Mouse (Mus musculus) embryonic fibroblast, embryonic 13.5 days (primary cell): Measurements from ENCODE around the gene Ppl. TPM values are rescaled to one million over a fixed set of nuclear protein-coding genes. Genes with fewer than 3 reads are reported as not detected.
A peak's percentile ranks its signal among the peaks of the same experiment; 100 is the strongest.

Experiments used
- H3K27ac ChIP-seq: 2 replicates; pipeline ENCODE4 v1.5.1; 2012; ENCODE audit warnings: low read length, control low read depth, inconsistent platforms; ENCODE audit not compliant: insufficient read depth
- H3K4me1 ChIP-seq: 2 replicates; pipeline ENCODE4 v1.6.1; 2011; ENCODE audit warnings: low read length; ENCODE audit not compliant: control insufficient read depth, insufficient read depth
- H3K4me3 ChIP-seq: 2 replicates; pipeline ENCODE4 v1.5.1; 2011; ENCODE audit warnings: mild to moderate bottlenecking, control low read depth, low read length; ENCODE audit not compliant: insufficient read depth
- CTCF ChIP-seq: IDR thresholded peaks from 2 replicates; pipeline ENCODE4 v1.5.1; 2011; ENCODE audit warnings: mild to moderate bottlenecking, control low read depth, low read length, moderate library complexity, borderline replicate concordance; ENCODE audit not compliant: insufficient read depth
- POLR2A ChIP-seq: IDR thresholded peaks from 2 replicates; pipeline ENCODE4 v1.6.1; 2011; ENCODE audit warnings: low read depth, mild to moderate bottlenecking, control low read depth, low read length, moderate library complexity
- polyA plus RNA-seq: library from polyadenylated mRNA; stranded (reverse); fragments of >200 nt; gene quantifications from 2 replicates; pipeline ENCODE4 v1.2.4, GENCODE M21; 2011; ENCODE audit warnings: low read depth; ENCODE audit not compliant: missing spikeins, insufficient read length

Ppl gene
- polyA plus RNA-seq, 1 experiment, result 0.33 TPM

DNA sequence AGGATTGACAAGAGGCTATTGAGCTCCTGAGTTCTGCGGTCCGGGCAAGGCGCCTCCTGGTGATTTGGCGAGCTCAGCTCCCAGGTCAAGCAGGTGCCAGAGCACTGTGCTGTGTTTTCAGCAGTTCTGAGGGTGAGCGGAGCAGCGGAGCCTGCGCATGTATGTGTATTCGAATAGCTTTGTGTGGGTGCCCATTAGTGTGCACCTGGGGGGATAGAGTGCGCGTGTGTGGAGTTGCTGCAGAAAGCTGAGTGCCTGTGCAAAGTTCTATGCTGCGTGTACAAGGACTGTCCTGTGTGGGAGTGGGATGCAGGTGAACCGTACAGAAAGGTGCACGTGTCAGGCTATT lies 14.8 kb upstream of the Ppl start, which contains the start of gene Sec14l5:
Gene Sec14l5 (plus strand): TSS at position 73 of the 349 bp plus-strand sequence.
- TF ChIP-seq POLR2A (no peak), CTCF (no peak)
- Histone ChIP-seq H3K4me3 (peak within 1 kb of the TSS; percentile 37), H3K4me1 (peaks cover 2% of the 10 kb centered on the region; the same call in 1 of the 2 replicates), H3K27ac (no peak within 1 kb of the TSS)

DNA sequence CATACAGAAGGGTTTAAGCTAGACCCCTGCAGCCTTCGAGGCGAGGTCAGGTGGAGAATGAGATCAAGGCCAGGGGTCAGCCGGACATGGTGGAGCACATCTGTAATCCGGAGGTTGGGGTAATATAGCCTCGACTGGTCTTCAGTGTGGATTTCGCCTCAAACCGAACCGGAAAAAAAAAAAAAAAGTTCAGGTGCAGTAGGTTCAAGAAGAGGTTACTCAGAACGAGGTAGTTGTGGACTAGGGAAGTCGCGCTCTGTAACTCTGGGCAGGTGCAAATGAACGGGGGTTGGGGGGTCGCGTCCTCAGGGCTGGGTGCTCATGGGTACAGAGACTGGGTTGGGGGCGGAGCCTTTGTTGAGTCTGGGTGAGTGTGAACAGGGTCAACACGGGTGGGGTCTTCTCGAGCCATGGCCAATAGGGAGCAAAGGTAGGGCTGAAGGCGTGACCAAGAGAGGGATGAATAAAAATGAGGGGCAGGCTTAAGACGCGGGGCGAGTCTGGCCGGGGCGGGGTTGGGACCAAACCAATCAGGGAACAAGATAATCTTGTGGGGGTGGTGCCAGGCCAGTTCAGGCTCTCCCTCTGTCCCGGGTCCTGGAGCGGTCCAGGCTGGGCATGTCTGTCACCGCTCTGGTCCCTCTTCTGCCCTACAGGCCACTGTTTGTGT lies 14.3 kb upstream of the Ppl start:
- Histone ChIP-seq H3K27ac (no peak overlapping the region), H3K4me1 (peaks cover 2% of the 10 kb centered on the region; the same call in 1 of the 2 replicates), H3K4me3 (peak overlapping the region; percentile 37)
- no peak for TF ChIP-seq POLR2A
- TF ChIP-seq CTCF, result no peak

DNA sequence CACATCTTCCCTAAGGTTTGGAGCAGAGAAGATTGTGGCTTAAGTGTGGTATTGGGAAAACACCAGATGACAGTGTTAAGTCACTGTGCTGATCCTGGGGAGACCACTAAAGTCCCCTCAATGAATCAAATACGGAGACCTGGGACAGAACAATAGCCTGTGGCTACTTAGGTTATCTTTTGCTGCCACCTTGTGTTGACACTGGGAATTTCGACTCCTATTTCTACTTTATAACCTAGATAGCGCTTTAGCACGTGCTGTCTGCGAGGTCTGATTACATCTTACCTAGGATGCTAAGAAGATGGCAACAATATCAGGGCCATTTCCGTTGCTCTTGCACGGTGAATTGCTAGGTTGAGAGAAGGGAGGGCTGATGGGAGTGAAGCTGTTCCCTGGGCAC lies 13.3 kb upstream of the Ppl start:
- H3K27ac ChIP-seq, result no peak overlapping the region
- peaks cover 2% of the 10 kb centered on the region; the same call in 1 of the 2 replicates for H3K4me1 ChIP-seq
- no peak overlapping the region for H3K4me3 ChIP-seq
- TF ChIP-seq POLR2A (no peak), CTCF (no peak)

DNA sequence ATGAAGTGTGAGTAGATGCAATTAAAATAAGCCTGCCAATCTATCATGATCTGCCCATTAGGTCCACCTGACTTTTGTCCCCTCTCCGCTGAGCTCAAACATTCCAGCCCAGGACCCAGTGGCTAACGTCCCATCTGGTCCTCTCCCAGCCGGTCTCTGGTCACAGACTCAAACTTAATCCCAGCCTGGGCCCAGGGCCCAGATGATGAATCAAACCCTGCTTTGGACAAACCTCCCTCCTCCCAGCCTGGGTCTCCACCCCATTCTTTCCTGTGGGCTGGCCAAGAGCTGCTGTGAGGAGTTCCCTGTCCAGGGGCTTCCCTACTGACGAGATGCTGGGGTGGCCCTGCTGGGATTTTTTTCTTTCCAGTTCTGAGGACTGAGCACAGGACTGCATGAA lies 7.5 kb upstream of the Ppl start:
- H3K4me3 ChIP-seq, result no peak overlapping the region
- TF ChIP-seq CTCF, result no peak
- TF ChIP-seq POLR2A, result no peak
- no peak overlapping the region for H3K27ac ChIP-seq
- H3K4me1 ChIP-seq, result peaks cover 20% of the 10 kb centered on the region

DNA sequence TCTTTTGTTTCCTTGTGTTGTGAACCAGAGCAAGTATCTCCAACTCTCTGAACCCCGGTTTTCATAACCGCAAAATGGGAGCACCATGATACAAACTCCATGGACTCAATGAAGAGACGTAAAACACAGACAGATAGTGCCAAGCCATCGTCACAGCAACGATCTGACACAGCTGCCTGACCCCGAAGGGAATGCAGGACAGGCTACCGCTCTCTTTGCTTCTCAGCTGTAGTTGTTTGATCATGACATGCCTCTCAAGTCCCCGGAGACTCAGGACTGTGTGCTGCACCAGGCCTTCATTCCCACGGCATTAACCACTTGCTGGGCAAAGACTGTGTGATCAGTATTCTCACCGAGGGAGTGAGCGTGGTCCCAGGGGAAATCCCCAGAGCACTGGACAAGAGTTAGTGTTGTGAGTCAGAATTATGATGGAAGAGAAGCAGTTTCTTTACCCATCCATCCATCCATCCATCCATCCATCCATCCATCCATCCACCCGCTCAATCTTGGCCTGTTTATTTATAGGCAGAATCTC lies 4.9 kb upstream of the Ppl start:
- peaks cover 22% of the 10 kb centered on the region for H3K4me1 ChIP-seq
- no peak overlapping the region for H3K4me3 ChIP-seq
- TF ChIP-seq POLR2A (no peak), CTCF (no peak)
- peak overlapping the region; percentile 63; the same call in 1 of the 2 replicates for H3K27ac ChIP-seq

DNA sequence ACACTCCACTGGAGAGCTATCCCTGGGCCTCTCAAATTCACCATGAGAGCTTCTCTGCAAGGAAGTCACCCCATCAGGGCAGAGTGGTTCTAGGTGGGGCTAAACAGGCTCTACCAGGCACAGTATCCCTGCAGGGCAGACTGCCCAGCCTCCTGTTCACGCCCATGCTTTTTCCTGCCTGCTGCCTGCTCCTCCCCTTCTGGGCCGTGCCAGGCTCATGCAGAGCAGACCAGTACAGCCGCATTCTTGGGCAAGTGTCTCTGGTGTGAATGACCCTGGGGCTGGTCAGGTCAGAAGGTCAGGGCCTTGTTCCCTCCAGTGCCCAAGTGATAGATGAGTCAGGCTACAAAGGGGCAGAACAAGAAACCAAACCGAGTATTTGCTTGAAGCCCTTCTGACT lies 4.3 kb upstream of the Ppl start:
- TF ChIP-seq CTCF, result no peak
- TF ChIP-seq POLR2A, result no peak
- Histone ChIP-seq H3K4me1 (peaks cover 27% of the 10 kb centered on the region), H3K27ac (peak overlapping the region; percentile 63), H3K4me3 (no peak overlapping the region)

DNA sequence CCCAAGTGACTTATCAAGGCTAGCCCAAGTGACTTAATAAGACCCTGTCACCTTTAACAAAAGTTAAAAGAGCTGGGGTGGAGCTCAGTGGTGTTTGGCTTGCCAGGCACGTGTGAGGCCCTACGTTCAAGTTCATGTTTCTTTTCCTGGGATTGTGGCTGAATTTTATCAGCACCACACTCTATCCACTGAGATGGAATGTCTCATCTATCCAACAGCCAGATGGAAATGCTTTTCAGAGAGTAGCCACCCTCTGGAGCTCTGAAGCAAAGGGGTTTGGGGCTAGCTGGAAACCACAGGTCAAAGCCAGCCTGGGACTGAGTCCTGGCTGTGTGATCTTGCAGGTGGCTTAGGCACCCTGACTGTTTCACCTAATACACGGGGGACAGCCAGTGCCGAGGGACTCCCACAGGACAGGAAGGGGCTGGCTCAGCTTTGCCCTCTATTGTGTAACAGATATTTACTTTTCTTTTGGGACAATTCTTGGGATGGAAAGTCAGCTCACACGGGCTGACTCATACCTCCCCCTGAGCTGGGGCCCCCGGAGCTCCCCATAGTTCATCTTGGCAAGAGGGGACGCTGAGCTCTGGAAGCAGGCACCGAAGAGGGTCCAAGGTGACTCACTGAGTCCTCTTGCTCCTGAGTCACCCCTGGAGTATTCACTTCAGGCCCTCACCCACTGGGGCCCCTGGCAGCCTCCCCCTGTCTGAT lies 3.5 kb upstream of the Ppl start:
- TF ChIP-seq CTCF (no peak), POLR2A (no peak)
- H3K4me1 ChIP-seq, result peaks cover 27% of the 10 kb centered on the region
- peak overlapping the region; percentile 63 for H3K27ac ChIP-seq
- H3K4me3 ChIP-seq, result no peak overlapping the region

DNA sequence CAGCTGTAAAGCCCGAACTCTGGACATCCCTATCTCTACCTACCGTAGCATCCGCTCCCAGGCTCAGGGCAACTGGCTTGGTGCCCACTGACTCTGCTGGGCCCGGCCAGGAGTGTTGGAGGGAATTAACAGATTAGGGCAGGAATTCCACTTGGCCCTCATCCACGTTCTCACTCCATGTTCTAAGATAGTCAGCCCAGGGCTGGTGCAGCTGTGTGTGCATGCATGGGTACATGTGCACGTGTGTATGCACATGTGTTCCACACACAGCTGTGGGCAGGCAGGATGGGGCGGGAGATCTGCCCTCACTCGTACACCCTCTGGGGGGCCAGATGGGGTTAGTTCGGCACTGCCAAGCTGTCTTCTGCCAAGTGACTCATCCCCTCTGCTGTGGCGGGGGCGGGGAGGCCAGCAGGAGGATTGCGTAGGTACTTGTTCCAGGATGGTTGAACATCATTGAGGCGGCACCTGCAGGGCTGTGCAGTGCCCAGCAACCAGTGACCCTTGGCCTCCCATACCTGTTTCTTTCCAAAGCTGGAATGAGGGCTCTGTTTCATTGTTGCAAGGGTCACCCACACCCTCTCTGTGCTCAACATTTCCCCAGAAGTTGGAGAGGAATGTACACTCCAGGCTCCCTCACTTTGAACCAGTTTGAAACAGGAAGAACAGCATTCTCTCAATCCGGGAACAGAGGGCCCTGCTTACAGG lies 2.6 kb upstream of the Ppl start:
- H3K4me1 ChIP-seq, result peaks cover 27% of the 10 kb centered on the region
- no peak overlapping the region for H3K4me3 ChIP-seq
- H3K27ac ChIP-seq, result peak overlapping the region; percentile 63
- no peak for TF ChIP-seq POLR2A
- no peak for TF ChIP-seq CTCF

DNA sequence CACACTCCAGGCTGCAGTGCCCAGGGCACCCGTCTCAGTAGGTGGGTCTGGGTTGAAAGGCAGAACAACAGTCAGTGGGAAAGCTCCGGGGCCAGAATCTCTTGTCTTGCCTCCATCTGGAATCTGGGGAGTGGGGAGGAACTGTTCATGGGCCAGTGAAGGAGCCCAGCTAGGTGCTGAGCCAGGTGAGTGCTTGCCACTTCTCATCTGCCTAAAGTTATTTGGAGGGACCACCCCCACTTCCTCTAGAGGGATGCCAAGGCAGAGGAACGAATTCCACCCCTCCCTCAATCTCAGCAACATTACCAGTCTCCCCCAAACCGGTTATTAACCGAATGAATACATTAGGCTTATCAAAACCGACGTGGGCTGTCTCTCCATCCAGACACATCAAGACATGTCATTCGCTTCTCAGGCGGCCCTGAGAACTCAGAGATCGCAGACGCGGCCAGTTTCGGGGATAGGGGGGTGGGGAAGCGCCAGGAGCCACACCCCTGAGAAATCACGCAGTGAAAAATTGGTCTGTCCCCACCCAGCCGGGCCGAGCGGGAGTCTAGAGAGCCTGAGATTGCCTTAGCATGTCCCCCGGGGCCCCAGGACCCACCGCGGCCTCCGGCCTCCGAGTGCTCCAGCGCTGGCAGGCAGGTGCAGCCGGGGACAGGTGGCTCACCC lies 834 bp downstream of the Ppl start:
- Histone ChIP-seq H3K4me3 (no peak overlapping the region), H3K27ac (no peak overlapping the region), H3K4me1 (peaks cover 19% of the 10 kb centered on the region)
- no peak for TF ChIP-seq CTCF
- no peak for TF ChIP-seq POLR2A
